Mouse (Mus musculus) CH12.LX (cell line): ENCODE measurements at regions not wholly inside any gene's neighbourhood (a gene's known extent, or its start where the extent isn't known, plus 50 kb on each side); places are given as distances from the start of the nearest gene placed in this dataset.

Source experiments
- BHLHE40 ChIP-seq: IDR thresholded peaks from 2 replicates; pipeline ENCODE4 v1.6.1; 2011; ENCODE audit warnings: mild to moderate bottlenecking, low read depth, low read length, improper control_type of control experiment
- CTCF ChIP-seq, 2 experiments: IDR thresholded peaks in 1 of 2; conservative IDR thresholded peaks in 1 of 2; 2 replicates each; pipeline ENCODE4 v1.5.1; 2011 to 2012; ENCODE audit warnings: low read depth in 2 of 2, low read length in 2 of 2, improper control_type of control experiment in 1 of 2, inconsistent platforms in 1 of 2, mild to moderate bottlenecking in 1 of 2, moderate library complexity in 1 of 2
- KAT2A ChIP-seq: IDR thresholded peaks from 2 replicates; pipeline ENCODE4 v1.6.1; 2012; ENCODE audit warnings: low read length, improper control_type of control experiment, inconsistent platforms; ENCODE audit not compliant: insufficient replicate concordance
- NRF1 ChIP-seq: IDR thresholded peaks from 2 replicates; pipeline ENCODE4 v1.6.1; 2014; ENCODE audit warnings: low read depth, mild to moderate bottlenecking, inconsistent platforms, low read length, improper control_type of control experiment, moderate library complexity
- ZNF384 ChIP-seq: IDR thresholded peaks from 2 replicates; pipeline ENCODE4 v1.6.1; 2012; ENCODE audit warnings: low read depth, low read length, improper control_type of control experiment, inconsistent platforms

- TF ChIP-seq CTCF (conservative IDR thresholded peaks at IDR 0.05 in 1 of 2, IDR thresholded peaks at IDR 0.05 in 1 of 2; ENCODE audit: low read depth in 2 of 2, low read length in 2 of 2) (no peak), ZNF384 (no peak), NRF1 (no peak), KAT2A (no peak), BHLHE40 (no peak)
Observed at GRCm38 (mm10) chr11:8007801-8008200, 656.5 kb downstream of the Tns3 start.
